Mouse (Mus musculus): Measurements from ENCODE around the gene Ndufs1.

Ndufs1 gene

DNA sequence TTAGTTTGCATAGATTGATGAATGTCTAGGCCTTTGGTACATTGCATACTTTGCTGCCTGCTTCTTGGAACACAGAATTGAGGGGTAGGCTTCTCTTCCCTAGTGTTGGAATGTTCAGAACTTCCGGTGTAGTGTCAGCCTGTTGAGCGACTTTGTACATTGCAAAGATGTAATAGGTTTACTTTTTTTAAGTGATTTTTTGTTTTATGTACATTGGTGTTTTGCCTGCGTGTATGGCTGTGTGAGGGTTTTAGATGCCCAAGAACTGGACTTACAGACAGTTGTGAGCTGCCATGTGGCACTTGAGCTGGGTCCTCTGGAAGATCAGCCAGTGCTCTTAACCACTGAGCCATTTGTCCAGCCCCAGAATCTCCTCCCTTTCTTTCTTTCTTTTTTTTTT is 61.1 kb downstream of the Ndufs1 start:
- peak; percentile 31 for DNase-seq (ENCODE audit: low read depth)

DNA sequence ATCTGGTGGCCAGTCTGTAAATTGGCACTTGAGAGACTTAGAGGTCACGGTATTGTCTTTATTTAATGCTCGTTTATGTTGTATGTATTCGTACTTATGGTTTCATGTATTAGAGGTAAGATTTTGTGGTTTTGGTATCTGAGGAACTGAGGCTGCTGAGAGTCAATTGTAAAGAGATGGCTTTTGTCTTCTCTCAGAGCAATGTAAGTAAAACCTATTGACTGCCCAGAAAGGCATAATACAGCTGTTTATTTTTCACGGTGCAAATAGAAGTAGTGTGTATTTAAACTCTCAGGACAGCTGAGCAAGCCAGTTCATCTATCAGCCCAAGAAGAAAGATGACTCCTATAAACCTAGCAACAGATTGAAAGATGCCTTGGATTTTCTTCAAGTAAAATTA is 61.5 kb downstream of the Ndufs1 start:
- no peak for DNase-seq (ENCODE audit: low read depth)

DNA sequence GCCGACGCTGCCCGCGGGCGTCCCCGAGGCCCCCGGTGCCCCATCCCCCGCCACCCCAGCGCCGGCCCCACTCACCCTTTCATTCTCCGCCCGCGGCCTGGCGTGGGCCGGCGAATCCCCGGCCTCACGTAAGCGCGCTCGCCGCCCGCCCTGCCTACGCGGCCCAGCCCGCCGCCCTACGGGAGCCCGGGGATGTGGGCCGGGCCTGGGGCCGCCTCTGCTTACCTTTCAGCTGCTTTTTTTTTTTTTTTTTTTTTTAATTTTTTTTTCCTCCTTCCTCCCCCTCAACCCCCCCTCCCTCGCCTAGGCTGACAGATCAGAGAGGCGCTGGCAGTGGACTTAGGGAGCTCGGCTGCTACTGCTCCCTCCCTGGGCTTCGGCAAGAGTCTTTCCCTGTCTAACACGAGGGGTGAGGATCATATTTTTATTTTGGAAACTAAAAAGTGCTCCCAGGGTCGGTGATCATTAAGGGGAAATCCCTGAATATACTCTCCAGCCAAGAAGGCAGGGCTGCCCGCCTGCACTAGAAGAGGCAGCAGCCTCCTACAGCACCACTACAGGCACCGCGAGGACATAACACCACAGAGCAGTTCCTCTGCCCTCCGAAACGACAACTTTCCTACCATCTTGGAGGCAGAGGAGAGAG is 62.4 kb downstream of the Ndufs1 start, which contains the start of gene Ino80d:
Ino80d (minus strand) TSS at position 532 of the 646 bp plus-strand sequence.
- DNase-seq (ENCODE audit: low read depth), result peak; percentile 91

DNA sequence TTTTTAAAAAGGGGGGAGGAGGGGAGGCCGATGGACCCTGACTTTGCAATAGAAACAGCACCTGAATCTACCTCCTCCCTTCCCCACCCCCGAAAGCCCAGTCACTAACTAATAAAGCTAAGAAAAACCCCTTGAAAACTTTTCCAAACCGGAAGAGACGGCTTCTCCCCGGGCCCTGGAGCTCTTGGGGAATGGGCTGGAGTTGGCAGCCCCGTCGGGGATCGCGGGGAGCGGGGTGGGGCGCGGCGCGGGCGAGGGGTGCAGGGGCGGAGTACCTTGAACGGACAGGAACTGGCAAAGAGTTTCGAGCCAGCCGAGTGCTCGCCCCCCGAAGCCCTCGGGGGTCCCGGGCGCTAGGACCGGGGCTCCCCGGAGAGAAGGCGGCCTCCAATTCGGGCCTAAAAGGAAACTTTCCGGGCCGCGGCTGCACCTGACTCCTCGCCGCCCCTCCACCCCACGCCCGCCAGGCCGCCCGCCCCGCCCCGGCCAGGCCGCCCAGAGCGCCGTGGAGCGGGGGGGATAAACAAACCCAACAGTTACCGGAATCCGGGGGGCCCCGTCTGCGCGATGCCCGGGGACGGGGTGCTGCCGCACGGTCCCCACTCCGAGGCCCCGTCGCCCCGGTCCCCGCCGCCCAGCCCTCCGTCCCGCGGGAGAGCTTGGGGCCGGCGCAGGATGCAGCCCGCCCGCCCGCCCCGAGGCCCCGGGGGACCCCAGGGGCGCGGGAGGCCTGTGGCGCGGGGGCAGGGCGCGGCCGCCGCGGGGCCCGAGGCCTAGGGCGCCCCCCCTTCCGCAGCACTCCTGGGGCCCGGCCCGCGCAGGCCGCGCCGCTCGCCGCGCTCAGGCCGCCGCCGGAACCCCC is 63.1 kb downstream of the Ndufs1 start:
- peak; percentile 65 for DNase-seq (ENCODE audit: low read depth)

DNA sequence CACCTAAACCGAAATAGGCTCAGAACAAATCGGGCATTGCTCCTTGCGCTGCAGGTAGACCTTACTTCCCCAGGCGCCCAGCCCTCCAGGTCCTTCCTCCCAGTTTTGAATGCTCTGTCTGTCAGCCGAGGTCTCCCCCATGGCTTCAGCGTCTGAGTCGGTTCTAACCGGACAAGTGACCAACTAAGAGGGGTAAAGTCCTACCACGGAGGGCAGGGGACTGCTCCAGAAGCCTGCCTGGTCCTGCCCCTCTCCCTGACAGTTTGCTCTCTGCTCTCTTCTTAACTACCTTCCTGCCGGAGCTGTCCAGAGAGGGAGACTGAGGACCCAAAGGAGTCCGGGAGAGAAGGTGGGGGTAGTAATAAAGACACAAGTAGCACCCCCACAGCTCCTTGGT is 63.8 kb downstream of the Ndufs1 start:
- DNase-seq (ENCODE audit: low read depth), result peak; percentile 61

DNA sequence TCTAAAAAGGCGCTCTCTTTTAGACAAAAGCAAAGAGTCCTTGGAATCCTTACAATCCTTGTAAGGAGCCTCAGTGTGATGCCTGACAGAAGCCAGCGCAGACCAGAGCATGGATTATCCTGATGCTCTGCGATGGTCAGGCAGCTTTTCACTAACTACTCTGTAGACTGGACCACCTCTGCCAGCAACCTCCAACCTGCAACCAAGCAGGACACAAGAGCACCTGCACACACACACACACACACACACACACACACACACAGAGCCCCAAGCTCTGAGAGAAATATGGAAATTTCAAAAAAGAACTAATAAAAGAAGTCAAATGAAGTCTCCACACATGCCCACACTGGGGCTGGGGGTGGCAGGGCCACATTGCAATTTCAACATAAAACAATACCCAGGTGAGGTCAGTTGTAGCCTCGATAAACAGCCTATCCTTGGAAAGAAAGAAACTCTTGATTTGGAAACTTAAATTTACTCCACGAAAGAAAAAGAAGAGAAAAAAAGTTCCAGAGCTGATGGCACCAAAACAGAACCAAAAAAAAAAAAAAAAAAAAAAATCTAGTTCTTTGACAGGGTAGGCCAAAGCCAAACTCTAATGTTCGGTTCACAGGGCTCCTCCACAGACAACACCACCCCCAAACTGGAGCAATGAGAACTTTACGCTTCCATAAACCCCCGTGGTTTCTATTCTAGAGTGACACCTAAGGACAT is 64.3 kb downstream of the Ndufs1 start:
- no peak for DNase-seq (ENCODE audit: low read depth)

DNA sequence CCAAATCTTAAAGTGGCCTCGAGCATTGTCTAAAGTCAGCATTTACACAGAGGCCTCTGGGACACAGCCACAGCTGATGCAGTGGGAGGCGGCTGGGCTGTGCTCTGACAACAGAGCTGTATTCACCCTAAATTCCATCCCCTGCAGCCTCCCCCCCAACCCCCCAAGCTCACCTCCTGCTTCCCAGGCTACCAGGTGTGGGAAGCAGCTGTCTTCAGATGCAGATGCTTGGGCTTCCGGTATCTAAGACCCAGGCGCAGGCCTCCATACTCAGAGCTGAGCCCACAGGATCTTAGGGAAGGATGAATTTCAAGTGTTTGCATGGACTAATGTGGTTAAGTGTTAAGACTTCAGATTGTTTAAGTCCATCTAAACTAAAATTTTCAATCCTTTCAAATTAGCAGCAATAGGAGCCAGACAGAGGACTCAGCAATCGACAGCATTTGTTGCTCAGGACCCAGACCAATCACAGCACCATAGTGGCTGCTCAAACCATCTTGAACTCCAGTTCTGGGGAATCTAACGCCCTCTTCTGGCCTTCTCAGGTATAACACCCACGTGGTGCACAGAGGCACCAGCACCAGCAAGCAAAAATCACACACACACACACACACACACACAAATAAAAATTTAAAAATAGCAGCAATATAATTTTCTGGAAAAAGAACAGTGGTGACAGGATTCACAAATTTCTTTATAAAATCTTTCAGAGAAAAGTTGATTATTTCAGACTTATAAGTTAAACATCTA is 65.9 kb downstream of the Ndufs1 start:
- DNase-seq (ENCODE audit: low read depth), result peak; percentile 64

DNA sequence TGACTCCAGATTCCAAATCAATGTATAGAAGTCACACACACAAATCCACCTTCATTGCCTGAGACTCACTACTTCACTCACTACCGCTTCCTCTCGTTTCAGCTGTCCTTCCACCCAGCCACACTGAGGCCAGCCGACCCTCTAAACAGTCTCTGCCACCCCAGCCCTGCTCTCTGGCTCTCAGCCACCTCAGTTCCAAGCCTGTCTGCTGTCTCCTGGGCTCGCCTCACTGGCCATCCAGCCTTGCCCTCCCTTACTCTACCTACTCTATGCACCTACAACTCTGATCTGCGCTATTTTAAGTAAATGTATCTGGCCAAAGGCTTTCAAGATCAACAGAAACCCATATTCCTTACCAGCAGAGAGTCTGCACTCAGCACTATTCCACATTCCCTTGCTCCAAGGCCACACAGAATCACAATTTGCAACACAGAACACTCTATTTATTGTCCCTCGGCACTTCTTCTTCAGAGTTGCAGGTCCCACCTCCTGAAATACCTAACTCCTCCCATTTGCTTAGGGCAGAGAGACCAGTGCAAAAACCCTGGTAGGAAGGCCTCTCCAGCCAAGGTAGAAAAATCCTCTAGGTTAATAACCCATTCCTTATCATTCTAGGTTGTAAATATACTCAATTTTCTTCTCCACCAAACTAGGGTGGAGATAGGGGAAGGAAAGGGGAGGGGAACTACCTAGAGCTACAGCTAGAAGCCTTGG is 68.9 kb downstream of the Ndufs1 start:
- DNase-seq (ENCODE audit: low read depth), result no peak

DNA sequence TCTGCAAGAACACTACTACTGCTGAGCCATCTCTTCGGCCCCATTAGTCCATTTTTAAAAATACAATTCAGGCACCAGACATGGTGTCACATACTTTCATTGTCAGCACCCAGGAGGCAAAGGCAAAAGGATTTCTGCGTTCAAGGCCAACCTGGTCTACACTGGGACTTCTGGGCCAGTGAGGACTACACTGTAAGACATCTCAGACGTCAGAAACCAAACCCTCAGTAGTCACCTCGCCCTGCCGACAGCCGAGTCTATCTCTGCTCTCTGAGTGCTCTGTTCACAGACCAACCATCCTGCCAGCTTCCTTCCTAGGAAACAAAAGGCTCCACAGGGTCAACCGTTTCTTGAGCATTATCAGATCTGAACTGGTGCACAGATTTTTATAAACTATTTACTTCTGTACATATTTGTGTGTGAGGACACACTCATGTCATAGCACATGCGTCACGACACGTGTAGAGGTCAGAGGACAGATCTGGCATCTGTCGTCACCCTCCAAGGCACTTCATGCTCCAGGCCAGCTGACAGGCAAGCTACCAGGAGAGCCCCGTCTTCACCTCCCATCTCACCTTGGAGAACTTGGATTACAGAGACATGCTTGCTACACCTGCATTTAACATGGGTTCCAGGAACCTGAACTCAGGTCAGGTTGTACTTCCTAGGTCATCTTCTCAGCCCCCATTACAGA is 73.7 kb downstream of the Ndufs1 start:
- DNase-seq (ENCODE audit: low read depth), result no peak

DNA sequence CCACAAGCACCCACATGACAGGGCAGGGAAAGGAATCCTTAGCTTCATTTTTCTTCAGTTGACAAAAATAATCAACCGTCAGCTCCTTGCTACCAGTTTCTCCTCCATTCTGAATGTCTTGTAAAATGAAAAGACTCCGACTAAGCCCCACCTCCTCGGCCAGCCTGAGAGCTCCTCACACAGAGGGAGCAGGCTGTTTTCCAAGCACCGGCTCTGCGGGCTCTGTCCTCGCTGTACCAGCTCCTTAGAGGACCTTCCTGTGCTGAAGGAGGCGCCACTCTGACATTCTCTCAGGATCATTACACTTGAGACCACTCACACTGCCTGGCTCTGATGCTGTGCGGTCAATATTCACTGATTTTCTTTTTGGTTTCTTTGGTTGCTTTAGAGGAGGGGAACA is 76.4 kb downstream of the Ndufs1 start:
- DNase-seq (ENCODE audit: low read depth), result no peak

DNA sequence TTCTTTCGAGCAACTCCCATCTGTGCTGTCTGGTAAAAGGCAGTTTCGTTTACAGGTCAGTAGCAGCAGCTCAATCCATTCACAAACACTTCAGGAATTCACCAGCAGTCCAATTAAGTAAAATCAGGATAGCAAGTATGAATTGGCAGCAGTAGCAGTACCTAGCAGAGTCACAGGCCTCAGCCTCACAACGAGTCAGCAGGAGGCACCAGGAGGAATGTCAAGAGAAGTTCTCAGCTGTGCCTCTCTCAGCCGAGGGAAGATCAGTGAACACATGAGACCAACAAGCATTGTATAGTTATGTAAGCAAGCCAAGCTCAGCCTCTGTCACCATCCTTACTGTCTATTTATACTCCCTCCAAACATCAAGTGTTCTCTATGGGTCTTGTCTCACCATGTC is 77.8 kb downstream of the Ndufs1 start:
- peak; percentile 23 for DNase-seq (ENCODE audit: low read depth)

DNA sequence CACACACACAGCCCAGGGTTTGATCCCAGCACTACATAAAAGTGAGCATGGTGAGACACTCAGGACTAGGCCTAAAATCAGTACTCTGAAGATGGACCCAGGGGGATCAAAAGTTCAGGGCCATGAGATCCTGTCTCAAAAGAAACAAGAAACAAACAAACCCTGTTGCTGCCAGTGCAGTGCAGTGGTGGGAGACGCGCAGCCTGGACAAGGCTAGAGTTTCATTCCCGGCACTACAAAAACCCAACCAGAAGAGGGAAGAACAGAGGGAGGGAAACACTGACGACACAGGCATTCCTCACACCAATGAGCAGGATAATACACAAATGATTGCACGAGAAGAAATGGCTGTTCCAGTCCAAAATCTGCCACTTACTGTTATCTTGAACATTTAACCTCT is 80.6 kb downstream of the Ndufs1 start:
- no peak for DNase-seq (ENCODE audit: low read depth)

Data from NIH3T3 (cell line).